Mouse (Mus musculus) brain, embryonic 14.5 days (tissue): Measurements from ENCODE around the gene Tmem190. TPM values are rescaled to one million over a fixed set of nuclear protein-coding genes. Genes with fewer than 3 reads are reported as not detected.
A peak's percentile ranks its signal among the peaks of the same experiment; 100 is the strongest.
"Not testable (repeated sequence)": the region's sequence is repeated elsewhere in the genome, so short reads cannot be mapped to it uniquely, and the experiment has no call there.

Experiments used
- DNase-seq: peaks from one replicate; pipeline ENCODE4 v3.0.0-alpha.2; 2011; ENCODE audit warnings: low read depth
- CTCF ChIP-seq: fragments of 200-500 bp; IDR thresholded peaks from 2 replicates; pipeline ENCODE4 v1.5.1; 2012; ENCODE audit warnings: inconsistent platforms, mild to moderate bottlenecking, moderate library complexity, borderline replicate concordance; ENCODE audit not compliant: insufficient read depth, insufficient read length; ENCODE audit errors: extremely low read depth
- POLR2A ChIP-seq: fragments of 200-500 bp; IDR thresholded peaks from 2 replicates; pipeline ENCODE4 v1.6.1; 2012; ENCODE audit warnings: mild to moderate bottlenecking, inconsistent platforms, borderline replicate concordance; ENCODE audit not compliant: poor library complexity, insufficient read depth, insufficient read length, severe bottlenecking; ENCODE audit errors: extremely low read depth
- polyA plus RNA-seq: library from polyadenylated mRNA; depleted of rRNA; stranded (reverse); fragments of >200 nt; gene quantifications from 2 replicates; pipeline ENCODE4 v1.2.3, GENCODE M21; 2012

Tmem190 gene
- polyA plus RNA-seq, 1 experiment = not detected

GRCm38 (mm10) chr7:4793674-4794073 is 10.9 kb downstream of the Tmem190 start:
- no peak for DNase-seq
- no peak for TF ChIP-seq POLR2A
- TF ChIP-seq CTCF = no peak

- TF ChIP-seq CTCF = no peak
- TF ChIP-seq POLR2A = no peak
- no peak for DNase-seq
Measured at GRCm38 (mm10) chr7:4794631-4795168, 12.0 kb downstream of the Tmem190 start.

- DNase-seq = peak; percentile 74
- TF ChIP-seq CTCF (peak; percentile 58; the same call in 1 of the 2 replicates), POLR2A (no peak)
Measured at GRCm38 (mm10) chr7:4795767-4796433, 13.2 kb downstream of the Tmem190 start.

GRCm38 (mm10) chr7:4802247-4802646 is 19.5 kb downstream of the Tmem190 start:
- no peak for DNase-seq
- TF ChIP-seq CTCF (no peak), POLR2A (no peak)

GRCm38 (mm10) chr7:4806716-4807115 is 24.0 kb downstream of the Tmem190 start:
- peak; percentile 73 for DNase-seq
- TF ChIP-seq POLR2A (no peak), CTCF (peak; percentile 32; the same call in 1 of the 2 replicates)

- not testable (repeated sequence) for DNase-seq
Measured at GRCm38 (mm10) chr7:4811131-4811530, 28.4 kb downstream of the Tmem190 start.

- DNase-seq = peak; percentile 35
- TF ChIP-seq CTCF = no peak
- no peak for TF ChIP-seq POLR2A
Measured at GRCm38 (mm10) chr7:4811842-4812302, 29.1 kb downstream of the Tmem190 start.

GRCm38 (mm10) chr7:4812303-4813104 is 29.8 kb downstream of the Tmem190 start, which contains the start of gene Ube2s:
TSS of gene Ube2s (minus strand) at chr7:4812590.
- DNase-seq = peak; percentile 100
- peak; percentile 50; the same call in 1 of the 2 replicates for TF ChIP-seq POLR2A
- no peak for TF ChIP-seq CTCF

- no peak for TF ChIP-seq CTCF
- TF ChIP-seq POLR2A = no peak
- DNase-seq = no peak
Measured at GRCm38 (mm10) chr7:4813105-4813791, 30.5 kb downstream of the Tmem190 start.

GRCm38 (mm10) chr7:4816559-4816958 is 33.8 kb downstream of the Tmem190 start:
- TF ChIP-seq POLR2A = no peak
- TF ChIP-seq CTCF = no peak
- DNase-seq = no peak

GRCm38 (mm10) chr7:4820925-4821324 is 38.2 kb downstream of the Tmem190 start:
- DNase-seq = not testable (repeated sequence)
